Mouse (Mus musculus) frontal cortex, adult (tissue): ENCODE data around the gene Bpifb1.
"Not testable (repeated sequence)": the region's sequence is repeated elsewhere in the genome, so short reads cannot be mapped to it uniquely, and the experiment has no call there.

Experiments used
- ATAC-seq: cut with Nextera tagmentation; 2 replicates; pipeline ENCODE4 v1.9.2; 2017; ENCODE audit warnings: mild to moderate bottlenecking, moderate library complexity, mixed read lengths; ENCODE audit not compliant: low TSS enrichment

Gene Bpifb1

DNA sequence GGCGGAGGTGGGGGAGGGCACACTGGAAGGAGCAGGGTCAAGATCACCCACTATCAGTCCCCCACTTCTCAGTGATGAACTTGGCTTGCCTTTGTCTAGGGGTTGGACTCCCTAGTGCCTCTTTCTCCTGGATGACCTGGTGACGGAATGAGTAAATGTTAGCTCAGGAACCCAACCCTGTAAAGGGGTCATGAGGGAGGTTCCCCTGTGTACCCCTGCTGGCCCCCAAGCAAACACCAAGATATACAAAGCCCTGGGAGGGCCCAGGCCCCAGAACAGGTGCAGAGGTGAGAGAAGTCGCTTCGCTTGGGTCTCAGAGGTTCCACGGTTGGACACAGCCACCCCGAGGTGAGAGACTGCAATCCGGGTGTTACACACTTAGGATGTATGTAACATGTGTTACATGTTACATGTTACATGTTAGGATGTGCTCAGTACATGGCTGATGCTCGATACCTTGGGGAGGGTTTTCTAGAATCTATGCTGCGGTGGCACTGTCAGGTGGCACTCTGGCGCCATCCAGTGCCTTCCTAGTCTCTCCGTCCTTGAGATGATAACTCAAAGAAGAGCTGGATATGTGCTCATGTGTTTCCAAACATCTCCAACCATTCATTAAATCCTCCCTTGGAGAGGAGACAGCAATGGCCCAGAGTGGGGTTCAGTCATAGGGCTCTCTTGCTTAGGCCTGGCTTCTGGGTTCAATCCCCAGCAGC is at the start of gene Bpifb1:
Bpifb1 (plus strand) TSS at position 273 of the 713 bp plus-strand sequence.
- no peak for ATAC-seq

DNA sequence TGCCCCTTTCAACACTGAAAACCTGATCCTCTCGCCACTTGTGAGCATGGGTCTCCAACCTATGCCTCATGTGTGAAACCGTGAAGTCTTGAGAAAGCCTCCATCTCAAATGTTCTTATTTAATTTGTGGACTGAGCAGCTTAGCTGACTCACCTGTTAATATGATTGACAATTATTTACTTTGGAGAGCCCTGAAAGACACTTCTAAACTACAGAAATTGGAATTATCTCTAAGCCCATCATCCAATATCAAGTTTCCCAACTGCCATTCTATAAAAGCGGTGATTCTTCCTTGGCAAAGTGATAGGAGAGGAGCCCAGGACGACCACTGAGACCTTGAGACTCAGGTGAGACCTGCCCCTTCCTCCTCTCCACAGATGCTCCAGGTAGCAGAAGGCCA is 48.0 kb upstream of the Bpifb1 start, which contains the start of gene Bpifa1:
Bpifa1 (plus strand) TSS at position 301 of the 400 bp plus-strand sequence.
- no peak for ATAC-seq

DNA sequence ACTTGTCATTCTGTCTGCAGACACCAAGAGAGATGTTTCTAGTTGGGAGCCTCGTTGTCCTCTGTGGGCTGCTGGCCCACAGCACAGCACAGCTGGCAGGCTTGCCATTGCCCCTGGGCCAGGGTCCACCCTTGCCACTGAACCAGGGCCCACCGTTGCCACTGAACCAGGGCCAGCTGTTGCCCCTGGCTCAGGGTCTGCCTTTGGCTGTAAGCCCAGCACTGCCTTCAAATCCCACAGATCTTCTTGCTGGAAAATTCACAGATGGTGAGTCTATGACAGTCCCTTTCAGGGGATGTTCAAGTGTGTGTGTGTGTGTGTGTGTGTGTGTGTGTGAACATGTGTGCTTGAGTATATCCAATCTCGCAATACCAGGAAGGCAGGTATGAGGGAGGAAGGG is 46.9 kb upstream of the Bpifb1 start:
- no peak for ATAC-seq

DNA sequence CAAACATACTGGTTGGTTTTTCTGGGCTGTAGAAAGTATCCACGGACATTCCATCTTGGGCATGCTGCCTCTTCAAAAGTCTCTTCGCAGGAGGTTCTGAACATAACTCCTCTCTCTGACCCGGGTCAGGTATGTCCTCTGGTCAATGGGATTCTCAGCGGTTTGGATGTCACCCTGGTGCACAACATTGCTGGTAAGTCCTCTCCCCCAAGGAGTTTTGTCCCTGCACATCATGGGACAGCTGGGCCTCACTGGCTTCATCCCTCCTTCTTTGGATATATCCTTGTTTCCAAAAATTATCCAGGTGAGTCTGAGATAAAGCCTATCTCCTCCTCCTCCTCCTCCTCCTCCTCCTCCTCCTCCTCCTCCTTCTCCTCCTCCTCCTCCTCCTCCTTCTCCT is 43.1 kb upstream of the Bpifb1 start:
- ATAC-seq = no peak

DNA sequence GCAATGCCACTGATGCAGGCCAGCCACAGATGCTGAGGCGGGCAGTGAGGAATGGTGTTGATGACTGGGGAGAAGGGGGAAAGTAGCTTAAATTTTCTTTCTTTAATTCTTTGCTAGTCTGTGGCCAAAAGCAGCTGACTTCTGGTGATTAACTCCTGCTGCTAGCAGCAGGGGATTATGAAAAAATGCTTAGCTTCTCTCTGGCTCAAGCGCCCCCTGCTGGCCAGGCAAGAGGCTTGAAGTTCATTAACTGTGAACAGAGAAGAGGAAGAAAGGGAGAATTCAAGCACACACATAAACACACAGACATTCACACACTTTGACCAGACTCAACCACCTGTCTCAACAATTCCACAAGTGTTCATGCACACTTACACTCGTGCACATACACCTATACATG is 32.2 kb upstream of the Bpifb1 start:
- peak; percentile 69 for ATAC-seq

DNA sequence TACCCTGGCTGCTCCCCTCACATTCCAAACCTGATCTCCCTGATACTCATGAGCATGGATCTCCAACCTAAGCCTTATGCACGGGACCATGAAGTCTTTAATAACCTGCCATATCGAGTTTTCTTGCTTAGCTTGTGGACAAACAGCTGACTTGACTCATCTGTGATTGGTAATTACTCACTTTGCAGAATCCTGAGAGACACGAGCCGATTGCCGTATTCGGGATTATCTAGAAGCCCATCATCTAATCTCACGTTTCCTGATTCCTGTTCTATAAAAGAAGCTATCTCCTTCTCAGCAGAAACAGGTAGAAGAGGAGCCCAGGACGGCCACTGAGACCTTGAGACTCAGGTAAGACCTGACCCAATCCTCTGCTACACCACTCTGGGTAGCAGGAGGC is 28.3 kb upstream of the Bpifb1 start, which contains the start of gene Bpifa5:
Bpifa5 (plus strand) TSS at position 301 of the 400 bp plus-strand sequence.
- ATAC-seq = no peak

DNA sequence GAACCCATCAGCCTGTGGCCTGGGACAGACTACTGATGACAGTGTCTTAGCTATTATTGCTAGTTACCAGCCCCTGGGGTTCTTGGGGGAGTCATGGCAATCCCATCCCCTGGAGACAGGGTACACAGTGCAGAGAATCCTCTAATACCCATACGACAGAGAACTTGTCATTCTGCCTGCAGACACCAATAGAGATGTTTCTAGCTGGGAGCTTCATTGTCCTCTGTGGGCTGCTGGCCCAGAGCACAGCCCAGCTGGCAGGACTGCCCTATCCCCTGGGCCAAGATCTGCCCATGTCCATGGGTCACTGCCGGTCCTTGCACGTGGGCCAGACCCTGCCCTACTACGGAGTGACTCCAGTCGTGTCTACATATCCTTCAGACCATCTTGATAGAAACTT is 27.3 kb upstream of the Bpifb1 start:
- peak; percentile 34; the same call in 1 of the 2 replicates for ATAC-seq

DNA sequence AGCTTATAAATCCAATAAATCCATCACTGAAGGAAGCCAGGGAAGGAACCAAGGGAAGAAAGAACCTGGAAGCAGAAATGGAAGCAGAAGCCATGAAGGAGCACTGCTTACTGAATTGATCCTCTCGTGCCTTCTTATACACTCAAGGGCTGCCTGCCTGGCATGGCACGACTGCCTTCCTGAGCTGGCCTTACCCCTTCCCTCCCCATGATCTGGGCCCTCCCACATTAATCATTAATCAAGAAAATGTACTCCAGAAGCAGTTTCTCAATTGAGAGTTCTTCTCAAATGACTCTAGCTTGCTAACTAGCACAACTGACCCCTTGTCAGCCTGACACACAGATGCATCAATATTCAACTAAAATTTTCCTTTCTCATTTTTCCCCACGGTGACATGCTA is 21.4 kb upstream of the Bpifb1 start:
- no peak for ATAC-seq

DNA sequence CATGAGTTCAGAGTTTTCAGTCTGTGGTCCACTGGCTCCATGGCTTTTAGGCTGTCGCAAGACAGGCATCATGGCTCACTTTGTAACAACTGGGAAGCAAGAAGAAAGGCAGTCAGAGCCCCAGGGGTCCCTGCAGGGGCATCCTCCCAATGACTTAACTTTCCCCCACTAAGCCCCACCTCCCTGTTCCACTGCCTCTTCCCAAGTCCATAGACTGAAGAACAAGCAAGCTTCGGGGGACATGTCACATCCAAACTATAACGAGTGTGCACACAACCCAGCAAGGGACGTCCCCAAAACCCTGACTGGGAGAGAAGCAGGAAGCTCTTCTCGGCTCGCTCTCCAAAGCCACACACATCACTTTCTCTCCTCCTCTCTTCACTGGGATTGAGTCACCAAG is 19.0 kb upstream of the Bpifb1 start:
- ATAC-seq = no peak

DNA sequence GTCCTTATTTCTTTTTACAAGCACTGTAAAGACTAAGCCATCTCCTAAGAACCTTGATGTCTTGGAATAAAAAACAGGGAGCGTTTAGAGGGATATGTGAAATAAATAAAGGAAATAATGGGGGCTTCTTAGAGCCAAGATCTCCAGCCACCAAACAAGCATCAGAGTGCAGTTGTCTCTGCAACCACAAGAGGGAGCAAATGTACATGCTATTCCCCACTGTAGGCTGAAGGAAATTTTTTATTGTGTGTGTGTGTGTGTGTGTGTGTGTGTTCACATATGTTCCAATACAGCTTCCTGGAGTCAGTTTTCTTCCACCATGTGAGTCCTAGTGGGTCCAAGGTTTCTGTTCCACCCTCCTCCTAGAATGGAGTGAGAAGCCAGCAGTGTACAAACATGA is 17.3 kb upstream of the Bpifb1 start:
- ATAC-seq = peak; percentile 59; the same call in 1 of the 2 replicates

DNA sequence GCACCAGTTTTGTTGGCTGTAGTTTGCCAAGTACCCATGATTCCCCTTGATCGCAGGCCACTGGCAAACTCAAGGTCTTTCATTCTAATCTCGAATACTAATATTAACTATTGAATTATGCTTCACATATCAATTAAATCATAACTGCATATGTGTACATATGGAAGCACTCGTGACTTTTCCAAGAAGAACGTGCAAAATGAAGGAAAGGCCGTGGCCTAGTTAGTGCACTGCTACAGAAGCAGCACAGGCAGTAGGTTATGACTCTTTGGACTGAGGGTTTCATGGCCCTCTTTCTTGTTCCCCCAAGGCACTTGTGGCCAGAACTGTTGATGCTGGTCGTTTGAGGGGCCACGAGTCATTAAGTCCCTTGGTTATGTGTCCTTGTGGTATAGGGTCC is 8.7 kb upstream of the Bpifb1 start:
- not testable (repeated sequence) for ATAC-seq

DNA sequence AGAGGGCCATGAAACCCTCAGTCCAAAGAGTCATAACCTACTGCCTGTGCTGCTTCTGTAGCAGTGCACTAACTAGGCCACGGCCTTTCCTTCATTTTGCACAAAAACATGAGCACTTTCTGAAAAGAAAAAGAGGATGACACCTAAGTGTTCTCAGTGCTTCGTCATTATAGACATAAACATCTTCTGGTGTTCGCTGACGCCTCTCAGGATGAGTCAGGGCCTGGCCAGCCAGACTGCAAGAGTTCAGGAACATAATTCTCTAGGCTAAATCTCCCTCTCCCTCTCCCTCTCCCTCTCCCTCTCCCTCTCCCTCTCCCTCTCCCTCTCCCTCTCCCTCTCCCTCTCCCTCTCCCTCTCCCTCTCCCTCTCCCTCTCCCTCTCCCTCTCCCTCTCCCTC is 7.6 kb upstream of the Bpifb1 start:
- ATAC-seq = peak; percentile 86

DNA sequence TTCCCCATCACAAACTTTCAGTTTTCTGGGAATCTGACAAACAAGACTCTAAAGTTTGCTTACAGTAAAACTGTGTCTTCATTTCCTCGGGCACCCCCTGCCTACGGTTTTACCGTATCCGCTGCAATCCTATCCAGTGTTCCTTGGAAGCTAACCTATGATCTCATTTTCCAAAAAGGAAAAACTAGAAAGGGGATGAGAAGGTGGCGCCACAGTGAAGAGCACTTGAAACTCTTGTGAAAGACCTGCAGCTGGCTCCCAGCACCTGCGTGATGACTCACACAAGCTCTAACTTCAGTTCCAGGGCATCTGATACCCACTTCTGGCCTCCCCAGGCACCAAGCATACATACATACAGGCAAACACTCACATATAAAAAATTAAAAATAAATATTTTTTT is 5.3 kb upstream of the Bpifb1 start:
- no peak for ATAC-seq

DNA sequence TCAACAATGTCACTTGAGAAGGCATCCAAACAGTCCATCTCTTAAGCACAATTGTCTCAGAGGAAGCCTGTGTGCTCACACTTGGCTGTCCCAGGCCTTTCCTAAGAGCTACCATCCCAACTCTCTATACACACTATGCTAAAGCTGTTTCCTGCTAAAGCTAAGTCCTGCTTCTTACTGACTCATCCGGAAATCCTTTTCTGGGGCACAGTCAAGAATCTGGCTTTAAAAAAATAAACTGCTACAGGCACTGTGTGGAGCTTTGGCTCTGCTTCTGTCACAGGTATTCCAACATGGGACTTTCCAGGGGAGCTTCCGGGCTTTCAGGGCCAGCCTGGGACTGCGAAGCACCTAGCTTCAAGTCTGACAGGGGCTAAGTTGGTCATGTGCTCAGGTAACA is 4.9 kb upstream of the Bpifb1 start:
- peak; percentile 80 for ATAC-seq

DNA sequence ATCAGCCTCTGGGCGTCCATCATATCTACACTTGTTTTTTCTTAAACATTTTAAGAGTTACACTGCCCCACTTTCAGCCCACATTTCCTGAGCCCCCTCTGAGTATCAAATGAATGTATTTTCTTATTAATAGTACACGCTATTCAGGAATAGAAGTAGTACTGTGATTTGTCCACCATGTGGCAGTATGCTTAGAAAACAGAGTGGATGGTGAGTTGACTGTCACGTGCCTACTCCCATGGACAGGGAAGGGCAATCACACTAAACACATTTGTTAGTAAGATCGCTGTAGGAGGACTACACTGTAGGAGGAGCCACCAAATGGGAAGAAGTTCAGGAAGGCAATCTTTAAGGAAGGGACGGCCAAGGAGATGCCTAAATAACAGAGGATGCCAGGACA is 3.1 kb upstream of the Bpifb1 start:
- no peak for ATAC-seq

DNA sequence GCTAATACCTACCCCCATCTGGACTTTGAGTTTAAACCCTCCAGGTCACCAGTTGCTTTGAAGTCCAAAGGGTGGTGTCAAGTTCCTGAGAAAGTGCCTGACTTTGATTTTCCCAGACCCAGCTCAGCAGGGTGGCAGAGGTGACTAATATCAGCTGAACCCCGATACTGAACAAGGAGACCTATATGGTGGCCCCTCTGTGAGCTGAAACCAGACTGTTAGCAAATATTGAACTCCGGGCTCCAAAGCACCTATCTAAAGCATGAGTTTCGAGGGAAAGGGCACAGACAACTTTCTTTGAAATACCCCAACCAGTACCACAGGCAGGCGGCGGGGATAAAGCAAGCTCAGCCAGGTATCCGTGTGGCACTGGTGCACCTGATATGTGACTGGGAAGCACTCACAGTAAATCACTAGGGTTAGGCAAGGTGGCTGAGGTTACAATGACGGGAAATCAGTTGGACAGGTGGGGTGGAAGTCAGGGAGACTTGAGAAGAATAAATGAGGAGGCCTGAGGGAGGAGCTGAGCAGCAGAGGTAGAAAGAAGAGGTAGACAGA is 662 bp upstream of the Bpifb1 start:
- no peak for ATAC-seq

DNA sequence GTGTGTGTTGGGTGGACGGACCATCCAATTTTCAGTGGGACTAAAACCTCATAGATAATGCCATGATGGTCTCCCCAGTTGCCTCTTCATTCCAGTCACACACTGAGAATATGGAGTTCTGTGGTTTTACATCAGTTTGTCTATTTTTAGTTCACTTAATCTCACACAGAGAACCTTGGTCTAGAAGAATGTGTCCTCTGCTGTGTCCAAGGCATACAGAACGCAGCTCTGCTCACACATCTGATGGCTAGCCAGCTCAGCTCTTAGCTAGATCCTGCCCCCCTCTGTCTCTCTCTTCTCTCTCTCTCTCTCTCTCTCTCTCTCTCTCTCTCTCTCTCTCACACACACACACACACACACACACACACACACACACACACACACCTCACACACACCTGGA is 1.5 kb downstream of the Bpifb1 start:
- no peak for ATAC-seq

DNA sequence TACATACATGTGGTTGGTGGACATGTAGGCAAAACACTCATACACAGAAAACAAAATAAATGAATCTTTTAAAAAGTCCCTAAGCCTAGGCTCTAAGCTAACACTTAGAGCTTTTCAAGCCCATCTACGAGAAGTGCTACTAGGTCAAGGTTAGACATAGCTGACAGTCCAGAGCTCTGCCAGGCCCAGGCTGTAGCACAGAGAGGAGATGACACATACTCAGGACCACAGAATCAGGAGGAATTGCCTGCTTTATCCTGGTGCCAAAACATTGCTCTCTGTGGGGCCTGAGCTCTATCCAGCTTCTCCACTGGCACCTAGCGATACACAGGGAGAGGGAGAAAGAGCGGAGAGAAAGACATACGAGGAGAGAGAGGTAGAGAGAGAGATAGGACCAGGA is 2.5 kb downstream of the Bpifb1 start:
- no peak for ATAC-seq

DNA sequence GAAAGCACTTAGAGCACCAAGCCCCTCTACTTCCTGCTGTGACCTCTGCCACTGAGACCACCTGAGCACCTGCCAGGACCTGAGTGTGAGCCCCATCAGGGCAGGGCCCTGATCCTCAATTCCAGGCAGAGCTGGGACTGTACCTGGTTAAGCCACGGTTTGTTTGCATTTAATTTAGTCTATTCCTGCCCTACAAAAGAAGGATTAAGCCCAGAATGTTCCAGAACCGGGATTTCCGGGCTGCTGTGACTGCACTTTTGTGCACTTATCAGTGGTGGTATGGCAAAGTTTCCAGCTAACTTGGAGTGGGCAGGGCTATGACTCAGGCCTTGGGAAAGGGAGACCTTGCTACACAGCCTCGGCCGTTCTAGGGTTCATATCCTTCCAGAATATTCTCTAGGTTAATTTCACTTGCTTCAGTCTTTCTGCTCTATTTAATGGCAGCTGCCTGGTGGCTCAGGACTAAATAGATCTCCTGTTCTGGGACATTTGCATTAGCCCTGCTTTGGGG is 3.4 kb downstream of the Bpifb1 start:
- no peak for ATAC-seq

DNA sequence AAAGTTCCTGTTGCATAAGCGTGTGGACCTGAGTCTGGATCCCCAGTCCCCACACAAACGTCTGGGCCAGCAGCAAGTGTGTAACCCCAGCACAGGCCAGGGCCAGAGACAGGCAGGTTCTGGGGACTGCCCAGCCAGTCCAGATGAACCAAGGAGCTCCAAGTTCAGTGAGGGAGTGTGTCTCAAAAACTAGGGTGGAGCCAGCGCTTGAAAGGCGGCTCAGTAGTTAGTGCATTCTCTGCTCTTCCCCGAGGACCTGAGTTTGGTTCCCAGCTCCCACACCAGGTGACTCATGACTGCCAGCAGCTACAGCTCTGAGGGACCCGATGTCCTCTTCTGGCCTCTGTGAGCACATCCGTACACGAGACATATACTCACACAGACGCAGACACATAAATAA is 6.4 kb downstream of the Bpifb1 start:
- ATAC-seq = no peak

DNA sequence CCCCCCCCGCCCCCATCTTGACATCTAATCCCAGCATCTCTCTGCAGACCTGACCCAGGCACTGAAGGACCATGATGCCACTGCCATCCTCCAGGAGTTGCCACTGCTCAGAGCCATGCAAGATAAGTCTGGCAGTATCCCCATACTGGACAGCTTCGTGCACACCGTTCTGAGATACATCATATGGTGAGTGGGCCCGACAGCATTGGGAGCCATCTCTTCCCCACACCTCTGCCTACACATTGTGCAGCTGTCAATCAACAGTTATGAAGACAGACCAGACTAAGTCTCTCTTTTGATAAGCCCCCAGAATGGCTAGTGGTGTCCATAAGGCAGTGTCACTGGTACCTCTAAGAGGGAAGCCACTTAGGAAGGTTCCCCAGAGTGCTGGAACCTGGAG is 14.0 kb downstream of the Bpifb1 start:
- ATAC-seq = peak; percentile 88; the same call in 1 of the 2 replicates

DNA sequence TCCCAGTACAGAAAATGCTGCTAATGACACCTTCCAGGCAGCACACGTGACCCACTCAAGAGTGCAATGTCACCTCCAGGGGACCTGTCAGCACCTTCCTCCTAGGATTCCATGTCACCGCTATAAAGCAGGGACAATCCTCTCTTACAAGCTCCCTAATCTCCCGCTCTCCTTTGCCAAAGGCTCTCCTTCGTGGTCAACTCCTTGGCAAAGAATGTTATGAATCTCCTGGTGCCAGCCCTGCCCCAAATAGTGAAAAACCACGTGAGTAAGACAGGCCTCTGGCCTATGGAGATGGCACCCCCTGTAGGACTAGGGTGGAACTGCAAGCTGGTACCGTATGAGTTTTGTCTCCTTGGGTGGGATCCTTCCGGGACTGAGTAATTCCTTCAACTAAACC is 16.3 kb downstream of the Bpifb1 start:
- ATAC-seq = no peak

DNA sequence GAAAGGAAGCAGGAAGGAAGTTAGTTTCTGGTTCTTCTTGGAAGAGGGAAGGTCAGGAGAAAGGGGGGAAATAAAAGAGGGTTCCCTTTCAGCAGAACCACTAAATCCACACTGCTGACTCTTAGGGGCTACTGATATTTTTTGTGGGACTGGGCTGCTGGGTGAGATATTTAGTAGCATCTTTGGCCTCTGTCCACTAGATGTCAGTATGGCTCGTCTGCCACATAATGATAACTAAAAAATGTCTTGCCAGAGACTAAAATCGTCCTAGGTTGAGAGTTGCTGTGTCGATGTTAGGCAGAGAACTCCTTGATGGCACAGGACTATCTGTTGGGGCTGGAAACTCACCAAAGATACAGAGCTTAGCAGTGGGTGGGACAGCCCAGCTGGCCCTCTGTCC is 18.5 kb downstream of the Bpifb1 start:
- ATAC-seq = peak; percentile 25; the same call in 1 of the 2 replicates
